Mouse (Mus musculus) splenic B cell, adult 2 months (primary cell): ENCODE measurements around the gene Glis1.
A peak's percentile ranks its signal among the peaks of the same experiment; 100 is the strongest.

Experiments used
- DNase-seq: peaks from one replicate; pipeline ENCODE4 v3.0.0-alpha.2; 2011; ENCODE audit warnings: low read depth, low spot score
- H3K27me3 ChIP-seq: 2 replicates; pipeline ENCODE4 v1.6.1; 2012; ENCODE audit warnings: mild to moderate bottlenecking, low read length, moderate library complexity, mixed read lengths; ENCODE audit not compliant: control insufficient read depth, poor library complexity, insufficient read depth, severe bottlenecking
- H3K36me3 ChIP-seq: 2 replicates; pipeline ENCODE4 v1.6.1; 2012; ENCODE audit warnings: mild to moderate bottlenecking, low read length, moderate library complexity, mixed read lengths; ENCODE audit not compliant: control insufficient read depth, poor library complexity, insufficient read depth, severe bottlenecking

Glis1 gene

GRCm38 (mm10) chr4:107628921-107629411, 194.6 kb downstream of the Glis1 start:
- no peaks in the 10 kb centered on the region for H3K36me3 ChIP-seq
- no peak for DNase-seq
- no peaks in the 10 kb centered on the region for H3K27me3 ChIP-seq

GRCm38 (mm10) chr4:107634631-107635030, 200.2 kb downstream of the Glis1 start:
- H3K27me3 ChIP-seq, result 0 out of 2 replicates have a peak, but pooled peaks cover 1% of the 10 kb centered on the region
- DNase-seq, result no peak
- no peaks in the 10 kb centered on the region for H3K36me3 ChIP-seq

DNA sequence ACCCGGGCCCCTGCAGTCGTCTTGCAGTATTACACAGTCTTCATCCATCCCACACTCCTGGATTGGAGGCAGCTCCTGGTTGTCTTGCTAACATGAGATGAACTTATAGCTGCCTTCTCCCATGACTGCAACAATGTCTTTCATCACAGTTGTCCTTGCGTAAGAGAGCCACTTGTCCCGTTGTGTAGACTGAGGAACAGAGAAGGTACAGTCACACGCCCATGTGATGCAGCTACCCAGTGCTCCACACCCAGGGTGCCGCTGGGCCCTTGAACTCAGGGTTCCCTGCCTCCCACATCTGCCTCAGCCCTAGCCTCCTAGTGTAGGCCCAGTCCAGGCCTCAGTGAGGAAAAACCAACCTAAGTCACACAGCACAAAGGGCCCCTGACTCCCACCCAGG, 201.7 kb downstream of the Glis1 start:
- Histone ChIP-seq H3K36me3 (no peaks in the 10 kb centered on the region), H3K27me3 (0 out of 2 replicates have a peak, but pooled peaks cover 1% of the 10 kb centered on the region)
- DNase-seq, result no peak

GRCm38 (mm10) chr4:107637670-107638069, 203.3 kb downstream of the Glis1 start:
- Histone ChIP-seq H3K36me3 (no peaks in the 10 kb centered on the region), H3K27me3 (0 out of 2 replicates have a peak, but pooled peaks cover 1% of the 10 kb centered on the region)
- peak; percentile 53 for DNase-seq

DNA sequence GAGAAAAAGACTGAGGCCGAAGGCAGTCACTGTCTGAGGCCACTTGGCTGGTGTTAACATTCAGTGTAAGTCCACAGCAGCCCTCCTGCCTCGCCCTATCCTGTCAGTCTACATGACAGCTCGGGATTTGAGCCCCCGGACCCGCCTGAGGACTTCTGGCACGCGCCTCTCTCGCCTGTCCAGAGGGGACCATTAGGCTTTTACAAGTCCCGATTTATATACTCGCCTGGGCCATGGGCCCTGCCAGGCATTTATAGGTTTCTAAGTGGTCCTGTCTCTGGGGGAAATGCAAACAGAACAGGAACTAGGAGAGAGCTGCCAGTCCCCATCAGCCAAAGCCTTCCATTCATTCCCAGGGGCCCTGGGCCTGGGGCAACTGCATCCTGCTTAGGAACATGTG, 203.9 kb downstream of the Glis1 start:
- Histone ChIP-seq H3K36me3 (no peaks in the 10 kb centered on the region), H3K27me3 (0 out of 2 replicates have a peak, but pooled peaks cover 1% of the 10 kb centered on the region)
- DNase-seq, result no peak

DNA sequence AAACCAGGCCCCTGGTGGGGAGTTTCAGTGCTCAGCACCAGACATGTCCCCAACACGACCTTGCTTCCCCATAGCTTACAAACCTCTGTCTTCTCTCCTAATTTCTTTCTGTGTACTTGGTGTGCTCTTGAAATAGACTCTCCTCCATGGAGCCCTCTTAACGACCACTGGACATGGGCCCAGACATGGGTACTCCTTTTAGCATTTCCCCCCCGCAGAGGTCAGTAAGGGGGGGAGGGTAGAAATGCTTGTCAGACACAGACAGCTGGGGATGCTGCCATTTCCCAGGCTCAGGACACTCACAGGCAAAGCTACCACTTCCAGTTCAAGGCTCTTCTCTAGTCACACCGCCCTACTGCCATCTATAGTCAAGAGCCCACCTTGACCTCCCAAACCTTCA, 207.2 kb downstream of the Glis1 start:
- DNase-seq, result no peak
- Histone ChIP-seq H3K27me3 (no peaks in the 10 kb centered on the region), H3K36me3 (no peaks in the 10 kb centered on the region)

DNA sequence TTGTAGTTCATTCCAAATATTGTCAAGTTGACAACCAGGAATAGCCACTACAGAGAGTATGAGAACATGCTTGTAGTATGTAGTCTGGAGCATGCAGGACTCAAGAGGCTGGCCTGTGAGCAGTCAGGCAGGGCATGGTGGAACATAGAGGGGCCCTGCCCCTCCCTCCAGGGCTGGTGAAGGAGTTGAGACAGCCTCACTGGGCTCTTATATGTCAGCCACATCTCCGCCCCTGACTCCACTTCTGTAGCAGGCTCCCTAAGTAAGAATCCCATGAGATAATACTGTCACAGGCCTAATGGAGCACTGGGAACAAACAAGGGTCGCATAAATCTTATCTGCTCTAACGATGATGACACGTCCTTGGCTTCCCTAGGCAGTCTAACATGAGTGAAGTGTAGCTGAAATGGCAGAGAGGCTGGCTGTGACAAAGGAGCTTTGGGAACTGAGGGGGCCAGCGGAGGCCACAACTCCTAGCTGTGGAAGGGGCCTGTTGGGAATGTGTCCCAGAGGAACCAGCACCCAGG, 214.6 kb downstream of the Glis1 start:
- no peak for DNase-seq
- Histone ChIP-seq H3K27me3 (no peaks in the 10 kb centered on the region), H3K36me3 (no peaks in the 10 kb centered on the region)

DNA sequence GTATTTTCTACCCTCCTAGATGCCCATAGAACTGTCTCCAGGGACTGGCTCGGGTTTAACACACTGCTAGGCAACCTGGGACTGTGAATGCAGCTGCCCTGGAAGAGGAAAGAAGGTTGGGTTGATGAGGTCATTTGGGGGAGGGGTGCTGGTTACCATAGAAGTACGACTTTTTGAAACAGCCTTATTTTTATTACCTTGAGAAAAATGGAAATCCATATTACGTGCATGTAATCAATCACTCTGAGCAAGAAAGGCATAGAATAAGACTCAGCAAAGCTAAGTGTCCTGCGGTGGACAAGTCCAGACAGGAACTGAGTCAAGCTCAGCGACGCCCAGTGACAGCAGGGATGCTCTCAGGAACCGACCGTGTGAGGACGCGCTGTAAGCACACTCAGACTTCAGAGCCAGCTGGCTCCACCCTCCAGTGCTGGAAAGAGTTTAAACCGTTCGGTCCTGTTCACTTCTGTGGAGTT, 216.7 kb downstream of the Glis1 start:
- DNase-seq, result no peak
- Histone ChIP-seq H3K27me3 (no peaks in the 10 kb centered on the region), H3K36me3 (no peaks in the 10 kb centered on the region)

- DNase-seq, result peak; percentile 38
- no peaks in the 10 kb centered on the region for H3K27me3 ChIP-seq
- H3K36me3 ChIP-seq, result no peaks in the 10 kb centered on the region
Observed at GRCm38 (mm10) chr4:107652598-107653279, 218.3 kb downstream of the Glis1 start.

- Histone ChIP-seq H3K27me3 (no peaks in the 10 kb centered on the region), H3K36me3 (no peaks in the 10 kb centered on the region)
- no peak for DNase-seq
Observed at GRCm38 (mm10) chr4:107653280-107653643, 218.9 kb downstream of the Glis1 start.

DNA sequence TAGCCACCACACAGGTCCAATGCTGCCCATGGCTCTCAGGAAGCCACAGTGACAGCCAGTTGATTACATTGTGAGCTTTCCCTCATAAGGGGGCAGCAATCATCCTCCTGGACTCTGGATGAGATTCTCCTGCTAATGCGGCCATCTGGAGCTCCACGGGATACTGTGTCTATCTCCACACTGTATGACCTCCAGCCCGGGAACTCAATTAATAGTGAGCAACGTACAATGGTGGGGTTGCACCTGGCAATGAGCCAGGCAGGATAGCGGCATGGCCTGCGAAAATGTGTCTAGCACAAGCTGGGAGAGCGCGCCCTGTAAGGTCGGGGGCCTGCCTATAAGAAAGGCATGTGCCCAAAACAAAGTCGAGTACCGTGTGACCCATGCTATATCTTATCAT, 226.3 kb downstream of the Glis1 start:
- H3K36me3 ChIP-seq, result no peaks in the 10 kb centered on the region
- no peaks in the 10 kb centered on the region for H3K27me3 ChIP-seq
- DNase-seq, result no peak

DNA sequence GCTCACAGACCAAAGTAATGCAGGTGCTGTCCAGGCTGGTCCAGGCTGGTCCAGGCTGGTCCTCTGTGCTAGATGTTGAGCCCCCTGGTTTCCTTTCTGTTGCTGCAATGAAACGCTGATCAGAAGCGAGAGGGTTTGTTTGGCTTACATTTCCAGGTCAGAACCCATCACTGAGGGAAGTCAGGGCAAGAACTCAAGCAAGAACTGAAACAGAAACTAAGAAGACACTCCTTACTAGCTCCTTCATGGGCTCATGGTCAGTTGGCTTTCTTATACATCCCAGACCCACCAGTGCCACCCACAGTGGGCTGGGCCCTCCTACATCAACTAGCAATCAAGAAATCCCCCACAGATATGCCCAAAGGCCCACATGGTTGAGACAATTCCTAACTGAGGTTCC, 234.1 kb downstream of the Glis1 start:
- H3K36me3 ChIP-seq, result no peaks in the 10 kb centered on the region
- DNase-seq, result no peak
- no peaks in the 10 kb centered on the region for H3K27me3 ChIP-seq

DNA sequence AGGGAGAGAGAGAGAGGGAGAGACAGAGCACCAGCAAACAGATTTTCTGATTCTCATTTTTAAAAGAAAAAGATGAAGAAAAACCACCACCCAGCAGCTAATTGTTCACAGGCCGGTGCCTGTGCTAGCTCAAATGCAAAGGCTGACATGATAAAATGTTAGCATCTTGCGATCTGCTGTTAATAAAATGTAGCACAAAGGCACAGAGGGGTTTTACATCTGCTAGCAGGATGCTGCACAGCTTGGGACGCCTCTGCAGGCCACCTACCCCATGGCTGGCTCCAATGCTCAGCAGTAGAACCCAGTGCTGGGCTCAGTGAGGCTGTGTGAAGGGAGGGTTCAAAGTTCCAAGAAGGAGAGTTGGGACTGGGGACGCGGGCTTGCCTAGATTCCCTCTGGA, 236.3 kb downstream of the Glis1 start:
- DNase-seq, result no peak
- Histone ChIP-seq H3K27me3 (no peaks in the 10 kb centered on the region), H3K36me3 (no peaks in the 10 kb centered on the region)

DNA sequence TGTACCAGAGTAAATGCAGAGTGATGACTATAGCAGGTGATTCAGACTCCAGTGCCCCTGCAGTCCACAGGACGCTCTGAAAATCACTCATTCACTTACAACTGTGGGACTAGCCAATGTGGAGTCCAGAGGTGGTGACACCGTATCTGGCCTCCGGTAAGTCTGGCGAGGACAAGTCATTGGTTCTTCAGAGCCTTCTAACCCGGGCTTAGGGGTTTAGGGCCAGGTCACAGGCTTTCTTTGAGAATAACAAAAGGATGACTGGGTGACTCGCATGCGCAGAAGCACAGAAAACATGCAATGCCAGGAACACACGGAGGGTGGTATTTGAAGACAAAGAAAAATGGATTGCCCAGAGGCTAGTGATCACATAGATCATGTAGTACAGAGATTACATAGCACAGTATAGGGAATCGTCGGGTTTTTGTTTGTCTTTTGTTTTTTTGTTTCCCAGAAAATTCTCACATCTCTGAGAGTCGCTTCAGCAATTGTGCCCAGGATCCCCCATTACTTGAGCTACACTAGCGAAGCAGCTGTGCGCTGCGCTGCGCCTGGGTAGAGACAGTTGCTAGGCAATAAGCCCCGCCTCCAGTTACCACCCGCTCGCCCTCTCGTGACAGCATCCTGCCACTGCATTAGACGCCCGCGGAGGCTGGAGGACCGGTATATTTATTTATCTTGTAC, 239.4 kb downstream of the Glis1 start:
- Histone ChIP-seq H3K27me3 (no peaks in the 10 kb centered on the region), H3K36me3 (no peaks in the 10 kb centered on the region)
- peak; percentile 78 for DNase-seq

DNA sequence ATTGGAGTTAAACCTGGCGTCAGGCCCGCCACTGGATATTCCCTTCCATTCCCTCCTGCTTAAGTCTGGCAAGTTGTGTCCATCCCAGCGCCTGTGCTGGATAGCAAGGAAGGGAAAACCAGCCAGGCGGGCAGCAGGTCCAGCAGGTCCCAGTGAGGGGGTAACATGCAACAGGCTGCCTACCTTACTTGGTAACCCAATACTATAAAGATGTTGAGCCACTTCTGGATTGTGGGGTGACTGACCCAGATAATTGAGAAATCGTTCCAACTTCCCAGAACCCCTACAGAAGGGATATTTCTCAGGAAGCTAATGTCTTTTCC, 239.9 kb downstream of the Glis1 start:
- no peak for DNase-seq
- no peaks in the 10 kb centered on the region for H3K36me3 ChIP-seq
- H3K27me3 ChIP-seq, result no peaks in the 10 kb centered on the region
